Mouse (Mus musculus) hindbrain, embryonic 13.5 days (tissue): Measurements from ENCODE around the gene Cyp1a2. TPM values are rescaled to one million over a fixed set of nuclear protein-coding genes. Genes with fewer than 3 reads are reported as not detected.
A peak's percentile ranks its signal among the peaks of the same experiment; 100 is the strongest.

Experiments
- ATAC-seq: fragments of 200-750 bp; cut with Nextera tagmentation; 2 replicates; pipeline ENCODE4 v1.8.0; 2017; ENCODE audit warnings: moderate TSS enrichment; ENCODE audit not compliant: low FRiP score
- H3K27ac ChIP-seq: fragments of 300-500 bp; sonication (generic); 2 replicates; pipeline ENCODE4 v1.5.1; 2015; ENCODE audit warnings: inconsistent platforms, mild to moderate bottlenecking, moderate library complexity
- H3K27me3 ChIP-seq: fragments of 300-500 bp; sonication (generic); 2 replicates; pipeline ENCODE4 v1.6.1; 2015; ENCODE audit warnings: mild to moderate bottlenecking, inconsistent platforms
- H3K36me3 ChIP-seq: fragments of 300-500 bp; sonication (generic); 2 replicates; pipeline ENCODE4 v1.6.1; 2015; ENCODE audit warnings: mild to moderate bottlenecking, inconsistent platforms
- H3K4me1 ChIP-seq: fragments of 300-500 bp; sonication (generic); replicated peaks from 2 replicates; pipeline ENCODE4 v1.6.1; 2015; ENCODE audit warnings: inconsistent platforms
- H3K4me2 ChIP-seq: fragments of 300-500 bp; sonication (generic); 2 replicates; pipeline ENCODE4 v1.6.1; 2015; ENCODE audit warnings: inconsistent platforms, mild to moderate bottlenecking, moderate library complexity
- H3K4me3 ChIP-seq: fragments of 300-500 bp; sonication (generic); 2 replicates; pipeline ENCODE4 v1.5.1; 2015; ENCODE audit warnings: mild to moderate bottlenecking, inconsistent platforms
- H3K9ac ChIP-seq: fragments of 300-500 bp; sonication (generic); 2 replicates; pipeline ENCODE4 v1.6.1; 2015; ENCODE audit warnings: mild to moderate bottlenecking, inconsistent platforms
- H3K9me3 ChIP-seq: fragments of 300-500 bp; sonication (generic); 2 replicates; pipeline ENCODE4 v1.6.1; 2016; ENCODE audit warnings: inconsistent platforms
- WGBS: fragments of 180-500 bp; shearing (Covaris S2); methylation state at CpG from one replicate; pipeline ENCODE4 v1.1.7; 2015; 5-methylcytosine and 5-hydroxymethylcytosine counted together
- polyA plus RNA-seq: library from polyadenylated mRNA; unstranded; fragments of >200 nt; fragmentation: Nextera tagmentation; extraction: Ambion mirVana; gene quantifications from 2 replicates; pipeline ENCODE4 v1.2.1, GENCODE M21; 2015

The Cyp1a2 gene
- polyA plus RNA-seq, 1 experiment from 2014 or later, result not detected

- no peak for ATAC-seq
- Histone ChIP-seq H3K9ac (peak within 1 kb of the TSS; percentile 29; the same call in 1 of the 2 replicates), H3K9me3 (no peaks in the 10 kb centered on the region), H3K27ac (no peak within 1 kb of the TSS), H3K27me3 (peaks cover 17% of the 10 kb centered on the region; the same call in 1 of the 2 replicates), H3K4me3 (no peak within 1 kb of the TSS), H3K4me1 (peaks cover 26% of the 10 kb centered on the region), H3K4me2 (no peak within 1 kb of the TSS), H3K36me3 (no peaks in the 10 kb centered on the region)
- 51% methylated on average over 5 of the region's 5 CpGs for WGBS
These were observed 30.2 kb downstream of the Cyp1a2 start, which contains the start of gene Csk for GRCm38 (mm10) chr9:57653283-57653682. Gene Csk (minus strand): TSS chr9:57653631.

GRCm38 (mm10) chr9:57652855-57653254, 30.6 kb downstream of the Cyp1a2 start:
- Histone ChIP-seq H3K9ac (0 out of 2 replicates have a peak overlapping the region, but pooled peaks have one; percentile 10), H3K4me1 (peaks cover 26% of the 10 kb centered on the region), H3K36me3 (no peaks in the 10 kb centered on the region), H3K4me2 (no peak overlapping the region), H3K27ac (no peak overlapping the region), H3K9me3 (no peaks in the 10 kb centered on the region), H3K4me3 (no peak overlapping the region), H3K27me3 (peaks cover 17% of the 10 kb centered on the region; the same call in 1 of the 2 replicates)
- WGBS, result 10% methylated on average over 3 of the region's 3 CpGs
- ATAC-seq, result no peak

- Histone ChIP-seq H3K36me3 (no peaks in the 10 kb centered on the region), H3K4me3 (no peak overlapping the region), H3K27ac (no peak overlapping the region), H3K27me3 (peaks cover 17% of the 10 kb centered on the region; the same call in 1 of the 2 replicates), H3K4me2 (no peak overlapping the region), H3K4me1 (peaks cover 26% of the 10 kb centered on the region), H3K9ac (no peak overlapping the region), H3K9me3 (no peaks in the 10 kb centered on the region)
- ATAC-seq, result no peak
- 65% methylated on average over 9 of the region's 9 CpGs for WGBS
These were observed 31.2 kb downstream of the Cyp1a2 start for GRCm38 (mm10) chr9:57652351-57652750.

- no peak for ATAC-seq
- Histone ChIP-seq H3K4me1 (peaks cover 25% of the 10 kb centered on the region), H3K9ac (peak overlapping the region; percentile 55; the same call in 1 of the 2 replicates), H3K4me2 (no peak overlapping the region), H3K4me3 (no peak overlapping the region), H3K27ac (0 out of 2 replicates have a peak overlapping the region, but pooled peaks have one; percentile 13), H3K9me3 (no peaks in the 10 kb centered on the region), H3K36me3 (no peaks in the 10 kb centered on the region), H3K27me3 (peaks cover 17% of the 10 kb centered on the region; the same call in 1 of the 2 replicates)
- WGBS, result 35% methylated on average over 6 of the region's 6 CpGs
These were observed 32.7 kb downstream of the Cyp1a2 start for GRCm38 (mm10) chr9:57650786-57651311.

- H3K27me3 ChIP-seq, result peaks cover 17% of the 10 kb centered on the region; the same call in 1 of the 2 replicates
- WGBS, result 97% methylated on average over 6 of the region's 6 CpGs
These were observed 33.2 kb downstream of the Cyp1a2 start for GRCm38 (mm10) chr9:57650130-57650785.

GRCm38 (mm10) chr9:57647286-57648108, 36.0 kb downstream of the Cyp1a2 start:
- ATAC-seq, result no peak
- H3K4me3 ChIP-seq, result no peak overlapping the region

More at GRCm38 (mm10) chr9:57650130-57650785, 33.2 kb downstream of the Cyp1a2 start:
- H3K36me3 ChIP-seq, result no peaks in the 10 kb centered on the region
- H3K4me3 ChIP-seq, result no peak overlapping the region
- H3K9ac ChIP-seq, result no peak overlapping the region
- H3K27ac ChIP-seq, result no peak overlapping the region
- ATAC-seq, result no peak
- peaks cover 27% of the 10 kb centered on the region for H3K4me1 ChIP-seq
- H3K9me3 ChIP-seq, result no peaks in the 10 kb centered on the region
- no peak overlapping the region for H3K4me2 ChIP-seq

GRCm38 (mm10) chr9:57646551-57647103, 36.9 kb downstream of the Cyp1a2 start:
- Histone ChIP-seq H3K27me3 (no peaks in the 10 kb centered on the region), H3K27ac (no peak overlapping the region), H3K4me3 (no peak overlapping the region), H3K9me3 (no peaks in the 10 kb centered on the region), H3K4me1 (peaks cover 46% of the 10 kb centered on the region), H3K36me3 (peaks cover 9% of the 10 kb centered on the region), H3K9ac (no peak overlapping the region), H3K4me2 (no peak overlapping the region)
- no peak for ATAC-seq
- WGBS, result 74% methylated on average over 12 of the region's 12 CpGs

More at GRCm38 (mm10) chr9:57647286-57648108, 36.0 kb downstream of the Cyp1a2 start:
- Histone ChIP-seq H3K9me3 (no peaks in the 10 kb centered on the region), H3K4me1 (peaks cover 37% of the 10 kb centered on the region), H3K27ac (no peak overlapping the region), H3K27me3 (no peaks in the 10 kb centered on the region), H3K36me3 (no peaks in the 10 kb centered on the region; the same call in 1 of the 2 replicates), H3K9ac (no peak overlapping the region), H3K4me2 (no peak overlapping the region)
- WGBS, result 86% methylated on average over 4 of the region's 4 CpGs

GRCm38 (mm10) chr9:57644944-57645893, 38.3 kb downstream of the Cyp1a2 start:
- Histone ChIP-seq H3K4me1 (peaks cover 49% of the 10 kb centered on the region), H3K9ac (peak overlapping the region; percentile 99), H3K4me3 (peak overlapping the region; percentile 96), H3K27ac (peak overlapping the region; percentile 97), H3K36me3 (peaks cover 11% of the 10 kb centered on the region), H3K4me2 (peak overlapping the region; percentile 98), H3K27me3 (no peaks in the 10 kb centered on the region), H3K9me3 (no peaks in the 10 kb centered on the region)
- under 1% methylated on average over 72 of the region's 85 CpGs for WGBS
- ATAC-seq, result peak; percentile 90

GRCm38 (mm10) chr9:57644442-57644943, 39.0 kb downstream of the Cyp1a2 start:
- Histone ChIP-seq H3K27ac (peak overlapping the region; percentile 97), H3K4me3 (peak overlapping the region; percentile 96), H3K36me3 (peaks cover 11% of the 10 kb centered on the region), H3K4me2 (peak overlapping the region; percentile 98), H3K9me3 (no peaks in the 10 kb centered on the region), H3K9ac (peak overlapping the region; percentile 99), H3K27me3 (no peaks in the 10 kb centered on the region), H3K4me1 (peaks cover 56% of the 10 kb centered on the region)
- WGBS, result under 1% methylated on average over 18 of the region's 18 CpGs
- peak; percentile 34 for ATAC-seq

GRCm38 (mm10) chr9:57643856-57644180, 39.7 kb downstream of the Cyp1a2 start:
- WGBS, result 63% methylated on average over 7 of the region's 7 CpGs
- Histone ChIP-seq H3K4me3 (peak overlapping the region; percentile 96), H3K27ac (0 out of 2 replicates have a peak overlapping the region, but pooled peaks have one; percentile 30), H3K36me3 (peaks cover 11% of the 10 kb centered on the region), H3K4me1 (peaks cover 63% of the 10 kb centered on the region), H3K27me3 (no peaks in the 10 kb centered on the region), H3K4me2 (peak overlapping the region; percentile 98), H3K9me3 (no peaks in the 10 kb centered on the region), H3K9ac (peak overlapping the region; percentile 99)
- no peak for ATAC-seq
